Mouse (Mus musculus) limb, embryonic 12.5 days (tissue): Measurements from ENCODE around the gene Ccnd1. TPM values are rescaled to one million over a fixed set of nuclear protein-coding genes. Genes with fewer than 3 reads are reported as not detected.

Source experiments
- ATAC-seq: fragments of 200-750 bp; cut with Nextera tagmentation; 2 replicates; pipeline ENCODE4 v1.8.0; 2017; ENCODE audit warnings: low read depth, moderate TSS enrichment; ENCODE audit not compliant: insufficient number of reproducible peaks, insufficient read depth, low FRiP score, low TSS enrichment
- H3K27ac ChIP-seq: fragments of 300-500 bp; sonication (generic); 2 replicates; pipeline ENCODE4 v1.5.1; 2016; ENCODE audit warnings: mild to moderate bottlenecking, moderate library complexity
- H3K27me3 ChIP-seq: fragments of 300-500 bp; sonication (generic); 2 replicates; pipeline ENCODE4 v1.6.1; 2016; ENCODE audit warnings: mild to moderate bottlenecking, moderate library complexity
- H3K36me3 ChIP-seq: fragments of 300-500 bp; sonication (generic); 2 replicates; pipeline ENCODE4 v1.6.1; 2016; ENCODE audit warnings: mild to moderate bottlenecking, moderate library complexity
- H3K4me1 ChIP-seq: fragments of 300-500 bp; sonication (generic); replicated peaks from 2 replicates; pipeline ENCODE4 v1.6.1; 2016
- H3K4me2 ChIP-seq: fragments of 300-500 bp; sonication (generic); 2 replicates; pipeline ENCODE4 v1.6.1; 2016; ENCODE audit warnings: mild to moderate bottlenecking, moderate library complexity
- H3K4me3 ChIP-seq: fragments of 300-500 bp; sonication (generic); replicated peaks from 2 replicates; pipeline ENCODE4 v1.5.1; 2016; ENCODE audit warnings: mild to moderate bottlenecking
- H3K9ac ChIP-seq: fragments of 300-500 bp; sonication (generic); replicated peaks from 2 replicates; pipeline ENCODE4 v1.6.1; 2016; ENCODE audit warnings: mild to moderate bottlenecking, moderate library complexity
- H3K9me3 ChIP-seq: fragments of 300-500 bp; sonication (generic); 2 replicates; pipeline ENCODE4 v1.6.1; 2016; ENCODE audit warnings: mild to moderate bottlenecking, moderate library complexity
- WGBS: fragments of 180-500 bp; shearing (Covaris S2); methylation state at CpG from one replicate; pipeline ENCODE4 v1.1.7; 2016; 5-methylcytosine and 5-hydroxymethylcytosine counted together
- polyA plus RNA-seq: library from polyadenylated mRNA; unstranded; fragments of >200 nt; fragmentation: Nextera tagmentation; extraction: Ambion mirVana; gene quantifications from 2 replicates; pipeline ENCODE4 v1.2.1, GENCODE M21; 2016

The Ccnd1 gene
- polyA plus RNA-seq, 1 experiment from 2014 or later = 165 TPM

DNA sequence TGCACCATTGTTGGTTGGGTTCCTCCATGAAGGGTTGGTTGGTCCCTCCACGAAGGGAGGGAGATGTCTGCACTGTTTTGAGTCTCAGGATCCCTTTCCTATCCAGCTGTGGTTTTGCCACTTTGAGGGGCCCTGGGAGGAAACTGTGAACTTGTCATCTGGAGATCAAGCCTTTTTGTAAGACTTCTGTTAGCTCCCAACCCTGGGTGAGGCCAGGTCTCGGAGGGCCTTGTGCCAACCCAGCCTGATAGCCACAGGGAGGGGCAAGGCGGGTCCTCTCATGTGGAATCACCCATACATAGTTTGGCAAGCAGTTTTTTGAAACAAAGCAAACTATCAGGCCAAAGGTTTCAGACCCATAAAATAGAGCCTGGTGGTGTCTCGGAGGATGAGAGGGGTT lies 24.6 kb upstream of the Ccnd1 start:
- Histone ChIP-seq H3K9ac (no peak overlapping the region), H3K9me3 (no peaks in the 10 kb centered on the region), H3K27me3 (no peaks in the 10 kb centered on the region), H3K4me2 (no peak overlapping the region), H3K4me3 (no peak overlapping the region), H3K4me1 (peaks cover 1% of the 10 kb centered on the region; the same call in 1 of the 2 replicates), H3K36me3 (no peaks in the 10 kb centered on the region), H3K27ac (no peak overlapping the region)
- WGBS = 83% methylated on average over 4 of the region's 4 CpGs
- ATAC-seq = no peak

DNA sequence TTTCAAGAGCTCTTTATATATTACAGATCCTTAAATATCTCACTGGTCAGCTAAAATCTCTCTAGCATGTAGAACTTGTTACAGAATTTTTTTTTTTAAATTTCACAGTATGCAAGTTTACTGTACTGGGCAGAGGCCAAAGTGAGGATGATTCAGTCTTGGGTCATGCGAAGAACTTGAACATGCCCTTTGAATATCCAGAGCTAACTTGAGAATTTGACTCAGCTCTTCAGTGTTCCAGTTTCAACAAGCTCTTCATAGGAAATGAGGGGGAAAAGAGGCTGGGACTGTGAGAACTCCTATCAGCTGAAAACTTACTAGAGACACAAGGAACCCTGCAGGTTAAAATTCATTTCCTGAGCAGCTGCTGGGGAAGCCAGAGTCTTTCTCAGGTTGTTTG lies 24.2 kb upstream of the Ccnd1 start:
- Histone ChIP-seq H3K27ac (no peak overlapping the region), H3K9ac (no peak overlapping the region), H3K9me3 (no peaks in the 10 kb centered on the region), H3K4me2 (no peak overlapping the region), H3K36me3 (no peaks in the 10 kb centered on the region), H3K4me1 (peaks cover 5% of the 10 kb centered on the region), H3K27me3 (no peaks in the 10 kb centered on the region), H3K4me3 (no peak overlapping the region)
- no peak for ATAC-seq
- WGBS = 93% methylated on average over 1 of the region's 1 CpGs

DNA sequence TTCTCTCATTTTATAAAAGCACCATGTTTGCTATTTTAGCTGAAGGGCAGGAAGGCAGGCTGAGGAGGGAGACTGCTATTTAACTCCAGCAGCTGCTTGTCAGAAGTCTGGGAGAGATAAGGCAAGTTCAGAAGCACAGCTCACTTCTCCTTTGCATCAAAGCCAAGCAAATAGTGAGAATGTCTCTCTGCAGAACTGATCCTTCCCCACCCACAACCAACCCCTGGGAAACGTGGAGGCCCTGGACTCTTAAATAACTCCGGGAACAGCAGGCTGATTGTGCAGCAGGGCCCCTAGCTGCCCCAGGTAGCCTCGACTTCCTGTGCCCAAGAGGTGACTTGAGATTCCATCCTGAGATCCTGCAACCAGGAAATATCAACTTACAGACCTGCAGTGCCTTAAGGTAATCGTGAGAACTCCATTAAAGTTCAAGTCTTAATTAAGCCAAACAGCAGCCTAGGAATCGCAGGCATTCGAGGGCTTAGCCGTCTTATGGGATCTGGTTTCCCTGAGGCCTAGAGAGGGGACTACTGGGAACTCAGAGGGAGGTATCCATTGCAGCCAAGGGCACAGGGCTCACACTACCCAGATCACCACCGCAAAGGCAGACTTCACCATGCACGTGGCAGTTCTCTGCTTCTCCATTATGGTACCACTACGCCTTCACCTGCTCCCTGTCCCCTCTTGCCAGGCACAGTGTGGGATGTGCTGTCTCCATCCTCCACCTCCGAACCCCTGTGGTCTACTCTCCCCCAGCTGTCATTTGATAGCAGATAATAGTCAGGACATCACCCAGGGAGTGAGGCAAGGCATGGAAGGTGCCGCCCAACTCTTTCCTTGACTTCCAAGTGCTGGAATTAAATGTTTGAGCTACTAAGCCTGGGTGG lies 19.0 kb upstream of the Ccnd1 start:
- Histone ChIP-seq H3K4me2 (no peak overlapping the region), H3K4me1 (peaks cover 19% of the 10 kb centered on the region), H3K9ac (no peak overlapping the region), H3K27ac (peak overlapping the region; percentile 78), H3K36me3 (no peaks in the 10 kb centered on the region), H3K9me3 (no peaks in the 10 kb centered on the region), H3K27me3 (no peaks in the 10 kb centered on the region), H3K4me3 (no peak overlapping the region)
- WGBS = 30% methylated on average over 12 of the region's 12 CpGs
- no peak for ATAC-seq

DNA sequence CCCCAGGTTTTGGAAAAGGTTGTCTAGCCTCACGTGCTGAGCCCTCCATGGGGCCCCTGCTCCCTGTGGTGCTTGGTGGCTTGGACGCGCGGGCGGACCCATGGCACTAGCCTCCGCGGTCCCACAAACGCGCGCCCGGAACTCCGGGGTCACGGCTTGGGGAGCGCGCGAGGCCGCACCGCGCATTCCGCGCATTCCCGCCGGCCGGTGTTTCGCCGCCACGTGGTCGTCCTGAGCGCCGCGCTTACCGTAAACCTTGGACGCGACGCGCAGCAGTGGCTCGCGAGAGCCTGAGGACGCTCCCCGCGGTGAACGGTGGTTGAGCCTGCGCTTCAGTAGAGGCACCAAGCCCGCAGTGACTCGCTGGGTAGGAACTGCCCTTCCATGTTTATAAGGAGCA lies 3.5 kb upstream of the Ccnd1 start:
- ATAC-seq = no peak
- Histone ChIP-seq H3K9me3 (no peaks in the 10 kb centered on the region), H3K4me2 (peak overlapping the region; percentile 91), H3K9ac (peak overlapping the region; percentile 57), H3K27me3 (no peaks in the 10 kb centered on the region; the same call in 1 of the 2 replicates), H3K27ac (peak overlapping the region; percentile 97), H3K4me1 (peaks cover 30% of the 10 kb centered on the region), H3K4me3 (peak overlapping the region; percentile 78), H3K36me3 (no peaks in the 10 kb centered on the region)
- under 1% methylated on average over 45 of the region's 45 CpGs for WGBS

DNA sequence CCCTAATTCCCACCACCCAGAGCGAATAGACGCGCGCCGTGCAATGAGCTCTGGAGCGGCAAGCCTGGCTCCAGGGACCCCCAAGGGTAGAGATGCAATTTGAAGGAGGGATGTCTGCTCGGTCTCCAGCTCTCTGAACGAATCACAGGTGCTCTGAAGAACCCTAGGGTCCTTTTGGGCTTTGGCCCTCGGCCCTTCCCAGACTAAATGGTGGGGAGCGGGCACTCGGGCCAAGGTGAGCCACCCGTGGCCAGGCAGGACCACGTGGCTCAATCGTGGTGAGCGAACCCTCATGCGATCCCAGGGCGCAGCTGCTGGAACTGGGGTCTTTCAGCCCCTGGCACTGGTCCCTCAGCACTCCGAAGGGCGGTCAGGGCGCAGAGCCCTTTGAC lies 3.0 kb upstream of the Ccnd1 start:
- under 1% methylated on average over 20 of the region's 20 CpGs for WGBS
- Histone ChIP-seq H3K4me2 (peak overlapping the region; percentile 91), H3K27me3 (no peaks in the 10 kb centered on the region), H3K4me3 (peak overlapping the region; percentile 78), H3K9ac (peak overlapping the region; percentile 57), H3K27ac (peak overlapping the region; percentile 97), H3K4me1 (peaks cover 30% of the 10 kb centered on the region), H3K36me3 (no peaks in the 10 kb centered on the region), H3K9me3 (no peaks in the 10 kb centered on the region)
- ATAC-seq = no peak

DNA sequence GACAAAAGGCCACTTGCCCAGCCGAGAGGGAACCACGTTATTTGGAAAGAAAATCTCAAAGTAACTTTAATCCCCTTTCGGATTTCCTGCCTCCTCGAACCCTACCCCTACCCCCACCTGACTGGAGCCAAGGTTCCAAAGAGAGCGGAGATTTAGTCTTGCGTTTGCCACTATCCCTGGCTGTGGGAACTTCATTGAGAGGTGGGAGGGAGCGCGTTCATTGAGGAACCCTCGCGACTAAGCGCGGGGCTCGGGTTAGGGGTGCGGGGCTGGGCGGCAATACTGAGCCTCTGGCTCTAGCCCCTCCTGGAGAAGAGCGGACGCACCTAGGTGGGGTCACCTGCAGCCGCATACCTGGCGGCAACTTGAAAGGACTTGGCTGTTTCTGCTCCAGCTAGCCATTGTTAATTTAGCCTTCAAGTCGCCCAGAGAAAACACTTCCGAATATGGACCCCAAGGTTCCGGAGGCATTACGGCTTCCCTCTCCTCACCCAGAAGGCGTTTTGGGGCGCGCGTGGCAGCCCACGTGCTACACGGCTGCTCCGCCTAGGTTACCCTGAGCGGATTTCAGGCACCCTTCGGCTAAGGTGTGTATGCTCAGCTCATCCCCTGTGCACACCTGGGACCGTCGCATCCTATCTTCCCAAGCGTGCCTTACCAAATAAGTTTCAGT lies 2.5 kb upstream of the Ccnd1 start:
- peak overlapping the region; percentile 57; the same call in 1 of the 2 replicates for H3K9ac ChIP-seq
- H3K4me3 ChIP-seq = peak overlapping the region; percentile 78
- H3K27me3 ChIP-seq = no peaks in the 10 kb centered on the region
- H3K36me3 ChIP-seq = peaks cover under 1% of the 10 kb centered on the region
- no peak; the same call in 1 of the 2 replicates for ATAC-seq
- H3K9me3 ChIP-seq = no peaks in the 10 kb centered on the region
- peak overlapping the region; percentile 91 for H3K4me2 ChIP-seq
- H3K27ac ChIP-seq = peak overlapping the region; percentile 97
- whole genome bisulfite sequencing = under 1% methylated on average over 35 of the region's 35 CpGs
- peaks cover 32% of the 10 kb centered on the region for H3K4me1 ChIP-seq

DNA sequence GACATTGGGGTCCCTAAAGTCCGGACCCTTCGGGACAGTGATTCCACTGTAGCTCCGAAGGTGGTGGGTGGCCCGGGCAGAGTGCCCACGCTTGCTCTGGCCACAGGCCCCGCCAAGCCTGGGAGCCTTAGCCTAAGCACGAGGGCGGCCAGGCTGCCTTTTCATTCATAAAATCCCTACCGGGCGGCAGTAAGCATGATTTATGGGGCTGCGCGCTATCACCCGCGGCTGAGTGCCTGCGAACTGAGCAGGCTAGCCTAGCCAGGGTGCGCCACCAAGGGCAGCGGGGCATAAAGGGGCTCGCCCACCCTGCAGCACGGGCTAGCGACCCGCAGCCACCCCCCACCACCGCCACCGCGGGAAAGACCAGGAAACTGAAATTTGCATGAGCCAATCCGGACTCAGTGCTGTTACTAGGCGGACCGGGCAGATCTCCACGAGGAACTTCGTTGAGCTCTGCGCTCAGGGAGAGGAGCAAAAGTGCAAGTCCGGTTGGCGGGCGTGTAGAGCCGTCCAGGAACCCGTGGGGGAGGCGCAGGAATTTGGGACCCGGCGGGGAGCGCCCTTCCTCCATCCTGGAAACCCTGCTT lies 1.6 kb upstream of the Ccnd1 start:
- ATAC-seq = peak; percentile 82
- Histone ChIP-seq H3K9ac (peak overlapping the region; percentile 89), H3K4me3 (peak overlapping the region; percentile 78), H3K36me3 (peaks cover 10% of the 10 kb centered on the region), H3K27me3 (no peaks in the 10 kb centered on the region), H3K27ac (peak overlapping the region; percentile 97), H3K4me2 (peak overlapping the region; percentile 91), H3K9me3 (no peaks in the 10 kb centered on the region), H3K4me1 (peaks cover 40% of the 10 kb centered on the region)
- 0% methylated on average over 39 of the region's 39 CpGs for WGBS

DNA sequence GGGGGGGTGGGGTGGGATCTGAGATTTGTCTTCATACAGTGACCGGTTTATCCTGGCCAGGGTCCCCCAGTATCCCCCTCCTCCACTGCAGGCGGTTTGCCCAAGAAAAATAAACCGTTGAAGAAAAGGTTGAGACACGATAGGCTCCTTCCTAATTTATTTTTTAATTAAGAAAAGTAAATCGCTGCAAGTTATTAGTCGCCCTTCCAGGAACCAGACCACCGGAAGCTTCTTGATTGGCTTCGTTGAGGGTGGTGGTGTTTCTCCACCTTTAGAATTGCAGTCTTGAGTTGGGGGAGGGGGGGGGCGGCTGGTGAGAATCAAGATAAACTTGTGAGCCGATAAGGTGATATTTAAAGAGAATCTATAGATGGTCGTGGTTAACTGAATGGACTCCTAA lies 860 bp upstream of the Ccnd1 start:
- no peak for ATAC-seq
- under 1% methylated on average over 11 of the region's 11 CpGs for WGBS
- Histone ChIP-seq H3K4me1 (peaks cover 45% of the 10 kb centered on the region), H3K4me3 (peak overlapping the region; percentile 78), H3K4me2 (peak overlapping the region; percentile 91), H3K36me3 (peaks cover 17% of the 10 kb centered on the region), H3K9ac (peak overlapping the region; percentile 89), H3K27me3 (no peaks in the 10 kb centered on the region), H3K27ac (peak overlapping the region; percentile 97), H3K9me3 (no peaks in the 10 kb centered on the region)

DNA sequence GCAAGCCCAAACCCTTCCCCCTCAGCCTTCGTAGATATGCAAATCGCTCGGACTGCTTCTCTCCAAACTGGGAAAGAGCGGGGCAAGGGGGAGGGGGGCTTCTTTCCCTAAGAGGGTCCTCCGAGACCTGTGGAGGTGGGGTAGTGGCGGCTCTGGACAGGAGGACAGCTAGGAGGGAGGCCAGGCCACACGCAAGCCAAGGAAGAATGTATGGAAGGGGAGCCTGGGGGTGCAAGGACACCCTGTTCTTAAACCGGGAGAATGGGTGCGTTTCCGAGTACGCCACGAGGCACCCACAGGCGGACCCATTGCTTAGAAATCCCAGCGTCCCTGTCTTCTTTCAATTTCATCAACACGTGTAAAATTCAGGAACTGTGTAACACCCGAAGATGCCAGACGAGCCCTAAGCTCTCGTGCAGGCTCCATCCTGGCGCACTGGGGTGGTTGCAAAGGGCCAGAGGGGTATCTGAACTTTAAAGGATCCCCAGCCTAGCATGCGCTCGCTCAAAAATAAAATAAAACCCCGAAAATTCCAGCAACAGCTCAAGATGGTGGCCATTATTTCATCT lies 362 bp upstream of the Ccnd1 start:
- 0 out of 2 replicates have a peak, but pooled peaks have one; percentile 15 for ATAC-seq
- H3K36me3 ChIP-seq = peaks cover 22% of the 10 kb centered on the region
- peak overlapping the region; percentile 89 for H3K9ac ChIP-seq
- H3K27ac ChIP-seq = peak overlapping the region; percentile 97
- WGBS = 1% methylated on average over 22 of the region's 22 CpGs
- peak overlapping the region; percentile 91 for H3K4me2 ChIP-seq
- H3K27me3 ChIP-seq = no peaks in the 10 kb centered on the region
- H3K4me3 ChIP-seq = peak overlapping the region; percentile 78
- H3K9me3 ChIP-seq = no peaks in the 10 kb centered on the region
- H3K4me1 ChIP-seq = peaks cover 47% of the 10 kb centered on the region

DNA sequence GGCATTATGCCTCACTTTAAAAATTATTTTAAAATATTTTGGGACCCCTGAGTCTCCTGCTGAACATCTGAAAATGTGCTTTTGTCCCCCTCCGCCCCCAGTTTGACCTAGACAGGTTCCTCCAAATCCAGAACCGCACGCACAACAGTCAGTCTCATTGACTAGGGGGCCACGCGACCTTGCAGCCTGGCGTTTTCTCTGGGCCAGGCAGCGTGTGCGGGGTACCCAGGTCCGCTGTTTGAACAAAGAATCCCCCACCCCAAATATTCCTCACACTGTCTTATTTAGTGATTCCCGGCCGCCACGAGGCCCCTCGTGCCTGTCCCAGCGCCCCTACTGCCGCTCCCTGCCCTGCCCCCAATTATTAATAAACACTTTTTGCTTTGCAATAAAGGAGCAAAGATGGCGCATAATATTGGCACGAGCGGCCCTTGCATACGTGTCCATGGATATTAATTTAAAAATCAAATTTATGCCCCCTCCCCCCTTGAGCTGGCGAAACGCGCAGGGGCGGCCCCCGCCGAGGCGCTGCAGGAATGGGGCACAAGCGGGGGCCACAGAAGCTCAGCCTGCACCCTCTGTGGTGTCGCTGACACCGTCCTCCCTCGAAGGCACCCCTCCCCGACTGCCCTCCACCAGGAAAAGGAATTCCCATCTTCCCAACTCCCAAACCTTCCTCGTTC lies 923 bp downstream of the Ccnd1 start:
- Histone ChIP-seq H3K9me3 (no peaks in the 10 kb centered on the region), H3K27me3 (no peaks in the 10 kb centered on the region), H3K4me3 (peak overlapping the region; percentile 78), H3K4me2 (peak overlapping the region; percentile 91), H3K27ac (peak overlapping the region; percentile 97), H3K4me1 (peaks cover 45% of the 10 kb centered on the region), H3K36me3 (peaks cover 35% of the 10 kb centered on the region), H3K9ac (peak overlapping the region; percentile 89)
- ATAC-seq = no peak
- under 1% methylated on average over 32 of the region's 32 CpGs for WGBS
